ENCODE assay signal across 7 mouse cellular contexts in the genomic region with DNA sequence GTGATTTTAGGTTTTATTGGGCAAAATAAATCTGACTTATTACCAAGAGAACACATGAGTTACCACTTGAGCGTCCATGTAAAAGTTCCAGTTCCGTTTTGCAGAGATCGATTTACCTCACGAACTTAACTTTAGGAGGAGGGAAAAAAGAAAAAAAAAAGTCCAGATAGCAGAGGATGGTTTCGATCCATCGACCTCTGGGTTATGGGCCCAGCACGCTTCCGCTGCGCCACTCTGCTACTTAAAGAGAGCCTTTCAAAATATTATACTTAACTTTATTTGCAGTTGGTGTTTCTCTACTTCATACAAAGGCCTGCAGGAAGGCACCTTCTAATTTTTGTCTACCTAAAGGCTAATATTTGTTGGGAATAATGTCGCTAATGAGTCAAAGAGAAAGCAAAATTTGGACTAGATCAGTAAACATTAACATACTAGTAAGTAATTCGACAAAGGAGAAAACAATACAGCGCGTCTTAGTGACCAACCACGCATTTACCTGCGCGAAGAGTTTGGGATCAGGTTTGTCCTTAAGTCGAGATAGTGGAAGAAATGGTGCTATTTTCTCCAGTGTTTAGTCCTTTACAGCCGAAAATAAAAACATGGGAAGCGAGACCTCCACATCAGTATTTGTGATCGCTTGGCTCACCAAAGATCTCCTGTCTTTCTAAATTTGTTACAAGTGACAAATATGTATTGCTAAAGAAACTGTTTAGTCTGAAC. TPM values are rescaled to one million over a fixed set of nuclear protein-coding genes. Genes with fewer than 3 reads are reported as not detected.
A peak's percentile ranks its signal among the peaks of the same experiment; 100 is the strongest.
DNase-seq lines count a peak whose midpoint lies in the region; TF ChIP-seq lines count a peak whose summit lies in the region.

No protein-coding gene starts in this region.

- intact Hi-C loops in left cerebral cortex, adult 2 months (cut with DNase I): loop anchor here (5.0 to 10.0 kb wide), 6 partner anchors 42 to 1818 kb away; a partner anchor contains a TSS

- peak overlapping the region; percentile 67 for H3K4me3 ChIP-seq in left cerebral cortex, adult 2 months

- TF ChIP-seq CTCF in left cerebral cortex, adult 2 months (IDR thresholded peaks at IDR 0.05): no peak

- H3K27ac ChIP-seq in left cerebral cortex, adult 2 months: peak overlapping the region; percentile 92

- peak; percentile 76 for DNase-seq in NIH3T3 (ENCODE audit: low read depth)
- DNase-seq in cerebellum, adult 8-10 months: peak; percentile 72
- peak; percentile 78 for DNase-seq in gastrocnemius, adult 18-20 months (ENCODE audit: low spot score)
- peak; percentile 90 for DNase-seq in induced T-regulatory cell, adult 2 months (ENCODE audit: low read depth)
- peak; percentile 72 to 73 for DNase-seq in left cerebral cortex, adult 2 months (ENCODE audit: extremely low spot score in 1 of 2, low spot score in 2 of 2)
- peak; percentile 84 for DNase-seq in lung, postnatal 36 days
- peak; percentile 72 for DNase-seq in spleen, adult 12 weeks (ENCODE audit: low spot score)

RNA-seq across cellular contexts. Expression of a gene that starts 0.5 kb away (rescaled TPM):
- 100 to 1,000 TPM; 149 to 163 TPM for total RNA-seq in gastrocnemius, adult 18-20 months (2021)
- 100 to 1,000 TPM; 289 to 340 TPM for total RNA-seq in left cerebral cortex, adult 2 months (2021)

RNA-seq across cellular contexts. Expression of a gene that starts 3.4 kb away (rescaled TPM):
- total RNA-seq in gastrocnemius, adult 18-20 months (2021): 1 to 10 TPM in 1 of 2 experiments, under 1 TPM in 1; 0.73 to 1.9 TPM
- 1 to 10 TPM; 2.4 to 4.4 TPM for total RNA-seq in left cerebral cortex, adult 2 months (2021)

RNA-seq across cellular contexts. Expression of a gene that starts 4.9 kb away (rescaled TPM):
- total RNA-seq in gastrocnemius, adult 18-20 months (2021): under 1 TPM; 0.55 to 0.57 TPM
- 1 to 10 TPM; 2.6 to 5.1 TPM for total RNA-seq in left cerebral cortex, adult 2 months (2021)

RNA-seq across cellular contexts. Expression of a gene that starts 12.9 kb away (rescaled TPM):
- total RNA-seq in gastrocnemius, adult 18-20 months (2021): 1 to 10 TPM; 1.0 to 1.1 TPM
- total RNA-seq in left cerebral cortex, adult 2 months (2021): under 1 TPM; 0.61 TPM

RNA-seq across cellular contexts. Expression of a gene that starts 13.5 kb away (rescaled TPM):
- total RNA-seq in gastrocnemius, adult 18-20 months (2021): 1 to 10 TPM; 3.0 to 4.8 TPM
- total RNA-seq in left cerebral cortex, adult 2 months (2021): 10 to 100 TPM; 12.9 to 15.5 TPM

Comparison
In these comparisons a context has a peak if more than half of its experiments do, and no peak if none do; other contexts are left out.
1. Peak in every context shown above with its lines: DNase-seq, H3K4me3 ChIP-seq and H3K27ac ChIP-seq.